Mouse (Mus musculus): ENCODE measurements around the gene Prkg2.

- TF ChIP-seq CTCF (IDR thresholded peaks at IDR 0.05; ENCODE audit: borderline replicate concordance, insufficient read depth, low read length): no peak
- no peak for TF ChIP-seq POLR2A (IDR thresholded peaks at IDR 0.05; ENCODE audit: low read depth, low read length)
These were observed 51.1 kb downstream of the Prkg2 start for GRCm38 (mm10) chr5:98986011-98986410.

All from embryonic fibroblast, embryonic 13.5 days (primary cell).